Mouse (Mus musculus): ENCODE results near the gene Tbck. TPM values are rescaled to one million over a fixed set of nuclear protein-coding genes. Genes with fewer than 3 reads are reported as not detected.

Gene Tbck
- total RNA-seq, 2 experiments from 2014 or later: 33.1 to 33.7 TPM

DNA sequence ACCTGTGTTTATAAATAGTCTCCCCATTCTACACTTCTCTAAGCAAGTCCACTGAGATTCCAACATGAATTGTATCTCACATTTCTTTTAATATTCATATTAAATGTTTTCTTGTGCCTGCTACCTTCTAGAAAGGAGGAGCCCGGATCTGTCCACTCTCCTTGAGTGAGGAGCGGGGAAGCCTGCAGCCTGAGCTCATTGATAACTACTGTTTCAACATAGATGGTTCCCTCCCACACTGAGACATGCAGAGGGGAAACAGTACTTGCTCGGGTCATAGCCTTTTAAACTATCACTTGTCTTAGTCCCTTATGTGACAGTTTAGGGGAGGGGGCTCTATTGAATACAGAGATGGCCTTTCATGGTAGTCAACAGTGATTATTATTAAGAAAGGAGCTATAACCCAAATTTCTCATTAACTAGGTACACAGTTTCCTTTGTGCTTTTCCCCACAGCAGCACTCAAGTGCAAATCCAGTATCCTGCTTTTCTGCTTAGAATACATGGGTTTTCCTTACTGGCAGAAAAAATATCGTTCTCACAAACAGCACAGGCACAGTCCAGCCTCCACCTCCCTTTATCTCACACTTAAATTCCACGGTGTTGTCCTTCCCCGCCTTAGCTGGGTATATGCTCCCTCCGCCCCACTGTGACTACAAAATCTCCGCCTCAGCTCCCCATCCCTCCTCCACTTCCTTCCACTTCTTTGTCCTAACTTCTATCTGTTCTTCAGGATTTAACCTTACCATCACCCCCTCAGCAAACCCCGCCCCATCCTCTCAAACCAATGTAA lies 130.0 kb downstream of the Tbck start:
- intact Hi-C loops (cut with DNase I): no loop called here

DNA sequence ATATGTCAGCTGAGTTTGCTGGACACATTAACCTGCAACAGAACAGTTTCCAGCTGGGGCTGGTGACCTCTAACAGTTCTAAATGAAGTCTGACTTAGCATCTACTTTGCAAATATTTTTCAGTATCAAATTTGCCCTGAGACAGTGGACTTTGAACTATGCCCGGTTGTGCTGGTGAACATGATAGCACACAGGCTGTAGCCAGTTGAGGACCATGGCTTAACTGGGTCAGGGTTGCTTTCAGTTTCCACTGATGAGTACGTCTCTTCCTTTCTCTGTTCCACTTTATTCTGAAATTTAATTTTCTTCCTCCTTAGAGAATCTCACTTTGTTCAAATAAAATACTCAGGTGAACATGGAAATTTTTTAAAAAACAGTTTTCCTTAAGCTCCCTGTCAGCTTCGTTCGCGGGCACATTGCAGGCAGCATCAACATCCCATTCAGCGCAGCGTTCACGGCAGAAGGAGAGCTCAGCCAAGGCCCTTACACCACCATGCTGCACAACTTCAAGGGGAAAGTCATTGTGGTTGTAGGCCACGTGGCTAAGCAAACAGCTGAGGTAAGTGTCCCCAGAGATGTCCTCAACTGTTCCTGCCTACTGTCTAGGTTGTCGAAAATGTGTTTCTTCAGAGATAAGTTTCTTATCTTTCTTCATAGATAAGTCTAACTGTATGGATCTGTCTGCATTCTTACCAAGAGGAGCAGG lies 131.0 kb downstream of the Tbck start:
- intact Hi-C loops (cut with DNase I): no loop called here
- no peak for DNase-seq (ENCODE audit: low spot score in 2 of 2)

More for the DNA sequence above, 130.0 kb downstream of the Tbck start:
- no peak for DNase-seq (ENCODE audit: low spot score in 2 of 2)

- intact Hi-C loops (cut with DNase I): no loop called here
- DNase-seq (ENCODE audit: low spot score in 2 of 2): no peak
Measured at GRCm38 (mm10) chr3:132815497-132816326, 131.8 kb downstream of the Tbck start.

DNA sequence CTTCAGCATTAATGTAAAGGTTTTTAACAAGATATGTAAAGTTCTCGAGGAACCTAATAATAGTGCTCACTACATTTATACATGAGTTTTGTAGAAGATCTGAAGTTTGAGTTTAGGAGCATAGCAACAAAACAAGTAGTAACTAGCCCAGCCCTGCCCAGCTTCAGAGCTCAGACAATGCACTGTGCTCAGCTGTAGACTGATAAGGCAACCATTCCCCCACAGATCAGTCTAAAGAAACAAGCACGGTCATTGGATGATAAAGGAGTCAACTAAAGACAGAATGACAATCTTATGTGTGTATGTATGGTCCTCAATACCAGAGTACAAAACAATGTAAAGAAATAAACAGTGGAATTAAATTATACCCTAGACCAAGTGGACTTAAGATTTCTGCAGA lies 135.5 kb downstream of the Tbck start:
- DNase-seq (ENCODE audit: low spot score in 2 of 2): no peak
- intact Hi-C loops (cut with DNase I): no loop called here

DNA sequence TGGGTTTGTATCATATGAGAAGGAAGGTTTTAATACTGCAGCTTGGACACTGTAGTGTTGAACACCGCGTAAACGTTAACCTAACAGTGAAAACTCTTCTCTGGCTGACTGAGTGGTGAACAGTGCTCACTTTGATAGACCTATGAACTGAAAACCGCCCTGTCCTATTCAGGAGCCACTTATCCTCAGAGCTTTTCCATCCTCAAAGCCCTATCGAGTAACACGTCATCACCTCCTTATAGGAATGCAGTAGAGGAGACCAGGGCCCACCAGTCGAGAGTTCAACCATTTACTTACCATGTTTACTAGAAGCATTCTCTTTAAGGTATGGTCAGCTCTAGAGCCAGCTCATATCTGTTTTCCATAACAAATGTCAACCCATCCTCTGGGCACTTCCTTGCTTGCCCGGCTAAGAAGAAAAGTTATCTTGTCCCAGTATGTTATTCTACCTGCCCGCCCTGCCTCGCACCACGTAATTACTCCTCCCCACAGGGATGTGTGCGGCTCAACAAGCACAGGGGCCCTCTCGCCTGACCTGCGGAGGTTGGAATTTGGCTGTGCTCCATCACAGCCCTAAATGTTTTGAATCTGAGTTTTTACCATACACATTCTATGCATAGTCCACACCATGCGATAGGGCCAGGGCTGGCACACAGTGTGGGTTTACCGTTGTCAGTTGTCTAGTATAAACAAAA lies 147.4 kb downstream of the Tbck start:
- intact Hi-C loops (cut with DNase I): no loop called here
- DNase-seq (ENCODE audit: low spot score in 2 of 2): no peak

GRCm38 (mm10) chr3:132835118-132835794 lies 151.3 kb downstream of the Tbck start:
- no peak for DNase-seq (ENCODE audit: low spot score in 2 of 2)
- intact Hi-C loops (cut with DNase I): no loop called here

- no peak for DNase-seq (ENCODE audit: low spot score in 2 of 2)
- intact Hi-C loops (cut with DNase I): no loop called here
Measured at GRCm38 (mm10) chr3:132837134-132837533, 153.2 kb downstream of the Tbck start.

GRCm38 (mm10) chr3:132838656-132839417 lies 154.9 kb downstream of the Tbck start:
- DNase-seq (ENCODE audit: low spot score in 2 of 2): no peak
- intact Hi-C loops (cut with DNase I): no loop called here

DNA sequence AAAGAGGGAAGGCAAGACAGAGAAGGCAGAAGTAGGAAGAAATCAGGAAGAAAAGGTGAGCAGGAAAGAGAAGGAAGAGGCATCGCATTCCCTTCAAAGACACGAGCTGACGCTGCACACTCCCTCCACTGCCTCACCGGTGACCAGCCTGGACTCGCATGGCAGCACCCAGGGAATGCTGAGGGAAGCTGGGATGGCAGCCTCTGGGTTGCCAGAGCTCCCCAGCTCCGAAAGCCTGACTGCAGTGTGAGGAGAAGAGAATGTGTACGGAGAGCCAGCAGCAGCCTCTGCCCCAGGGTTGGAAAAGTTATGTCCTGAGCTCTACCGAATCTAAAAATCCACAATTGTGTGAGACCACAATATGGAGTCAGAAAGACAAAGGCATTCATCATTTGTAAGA lies 155.6 kb downstream of the Tbck start:
- DNase-seq (ENCODE audit: low spot score in 2 of 2): no peak
- intact Hi-C loops (cut with DNase I): no loop called here

DNA sequence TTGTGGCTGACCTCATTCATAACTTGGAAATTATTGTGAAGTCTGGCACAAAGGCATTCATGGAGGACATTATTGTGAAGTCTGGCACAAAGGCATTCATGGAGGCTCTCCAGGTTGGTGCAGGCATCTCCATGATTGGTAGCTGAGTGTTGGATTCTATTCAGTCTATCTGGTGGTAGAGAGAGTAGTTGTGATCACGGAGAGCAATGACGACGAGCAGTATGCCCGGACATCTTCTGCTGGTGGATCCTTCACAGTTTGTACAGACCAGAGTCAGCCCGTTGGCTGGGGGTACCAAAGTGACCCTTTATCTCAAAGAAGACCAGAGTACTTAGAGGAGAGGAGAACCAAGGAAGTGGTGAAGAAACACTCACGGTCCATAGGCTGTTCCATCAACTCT lies 158.7 kb downstream of the Tbck start:
- DNase-seq (ENCODE audit: low spot score in 2 of 2): no peak
- intact Hi-C loops (cut with DNase I): no loop called here

- intact Hi-C loops (cut with DNase I): no loop called here
- DNase-seq (ENCODE audit: low spot score in 2 of 2): no peak
Measured at GRCm38 (mm10) chr3:132849669-132850068, 165.7 kb downstream of the Tbck start.

GRCm38 (mm10) chr3:132850431-132850830 lies 166.5 kb downstream of the Tbck start:
- intact Hi-C loops (cut with DNase I): no loop called here

DNA sequence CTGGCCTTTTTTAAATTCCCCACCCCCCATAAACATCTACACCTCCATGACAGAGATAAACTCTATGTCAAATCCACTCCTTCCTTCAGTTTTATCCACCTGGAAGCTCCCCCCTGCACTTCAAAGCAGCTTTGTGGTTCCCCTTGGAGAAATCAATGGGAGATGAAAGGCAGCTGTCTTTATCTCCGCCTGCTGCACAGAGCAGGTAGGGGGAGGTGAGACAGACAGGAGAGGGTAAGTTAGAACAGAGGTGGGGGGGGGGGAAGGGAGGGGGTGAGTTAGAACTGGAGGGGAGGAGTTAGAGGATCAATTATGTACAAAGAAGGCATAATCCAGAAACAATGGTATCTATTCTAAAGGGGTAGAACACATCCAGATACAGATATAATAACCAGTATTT lies 167.5 kb downstream of the Tbck start:
- intact Hi-C loops (cut with DNase I): no loop called here
- DNase-seq (ENCODE audit: low spot score in 2 of 2): no peak

More at GRCm38 (mm10) chr3:132850431-132850830, 166.5 kb downstream of the Tbck start:
- no peak for DNase-seq (ENCODE audit: low spot score in 2 of 2)

DNA sequence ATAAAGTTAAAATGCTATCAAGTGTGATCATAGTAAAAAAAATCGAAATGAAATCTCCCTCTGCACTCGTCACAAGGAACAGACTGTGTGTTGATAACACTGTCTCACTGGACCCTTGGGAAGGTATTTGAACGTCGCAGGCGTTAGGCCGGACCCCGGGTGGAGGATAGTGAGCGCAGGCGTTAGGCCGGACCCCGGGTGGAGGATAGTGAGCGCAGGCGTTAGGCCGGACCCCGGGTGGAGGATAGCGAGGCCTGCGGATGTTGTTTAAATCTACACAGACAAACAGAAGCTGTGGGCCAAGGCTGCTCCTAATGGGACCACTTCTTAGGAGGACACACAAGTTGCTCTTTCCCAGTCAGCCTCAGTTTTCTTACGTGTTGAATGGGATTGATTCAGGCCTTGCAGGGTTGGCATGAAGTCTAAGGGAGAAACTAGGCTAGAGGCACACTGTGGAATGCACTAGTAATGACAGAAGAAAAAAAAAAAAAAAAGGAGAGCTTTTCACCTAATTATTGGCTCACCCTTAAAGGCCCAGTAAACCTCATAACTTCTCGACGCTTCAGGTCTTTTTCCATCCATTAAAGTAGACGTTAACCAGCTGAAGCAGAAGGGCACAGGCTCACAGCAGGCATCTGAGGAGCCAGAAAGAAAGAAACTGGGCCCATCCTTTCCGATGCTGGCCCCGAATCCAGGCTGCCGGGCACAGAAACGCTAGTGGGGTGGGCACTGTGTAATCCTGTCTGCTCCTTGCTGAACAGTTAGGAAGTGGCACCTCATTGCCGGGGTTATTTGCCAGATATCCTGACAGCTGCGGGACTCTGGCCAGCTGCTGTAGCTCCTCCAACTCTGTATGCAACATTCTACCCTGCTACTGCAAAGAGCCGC lies 168.1 kb downstream of the Tbck start:
- intact Hi-C loops (cut with DNase I): no loop called here
- DNase-seq (ENCODE audit: low spot score in 2 of 2): no peak

GRCm38 (mm10) chr3:132854271-132854670 lies 170.3 kb downstream of the Tbck start:
- no peak for DNase-seq (ENCODE audit: low spot score in 2 of 2)
- intact Hi-C loops (cut with DNase I): no loop called here

DNA sequence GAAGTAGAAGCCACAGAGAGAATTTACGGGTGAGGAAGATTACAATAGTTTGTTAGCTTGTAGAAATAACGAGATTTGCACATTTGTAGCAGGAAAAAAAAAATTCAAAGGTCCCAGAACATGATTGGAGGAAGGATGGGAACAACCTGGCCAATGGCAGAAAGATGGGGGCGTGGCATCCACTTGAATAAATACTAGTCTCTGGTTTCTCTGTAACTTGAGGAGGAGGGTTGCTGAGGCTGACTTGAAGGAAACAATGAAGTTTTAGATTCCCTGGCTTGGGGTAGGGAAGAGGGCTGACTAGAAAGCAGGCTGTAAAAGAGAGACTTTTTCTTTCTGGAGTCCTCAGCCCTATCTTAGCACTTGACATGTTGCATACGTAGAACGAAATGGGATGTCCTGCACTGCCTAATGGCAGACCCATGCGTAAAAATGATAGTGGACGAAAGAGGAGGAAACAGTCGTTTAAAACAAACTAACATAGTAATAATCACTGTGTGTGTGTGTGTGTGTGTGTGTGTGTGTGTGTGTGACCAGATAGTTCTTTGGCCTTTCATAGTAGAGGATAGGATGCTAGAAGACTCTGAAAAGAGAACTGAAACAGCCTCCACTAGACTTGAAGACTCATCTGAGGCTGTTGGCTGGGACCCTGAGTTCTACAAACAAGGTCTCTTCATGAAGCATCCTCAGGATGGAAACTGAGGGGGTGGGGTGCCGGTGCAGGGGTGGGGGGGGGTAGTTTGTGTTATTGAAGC lies 171.7 kb downstream of the Tbck start:
- intact Hi-C loops (cut with DNase I): no loop called here
- no peak for DNase-seq (ENCODE audit: low spot score in 2 of 2)

DNA sequence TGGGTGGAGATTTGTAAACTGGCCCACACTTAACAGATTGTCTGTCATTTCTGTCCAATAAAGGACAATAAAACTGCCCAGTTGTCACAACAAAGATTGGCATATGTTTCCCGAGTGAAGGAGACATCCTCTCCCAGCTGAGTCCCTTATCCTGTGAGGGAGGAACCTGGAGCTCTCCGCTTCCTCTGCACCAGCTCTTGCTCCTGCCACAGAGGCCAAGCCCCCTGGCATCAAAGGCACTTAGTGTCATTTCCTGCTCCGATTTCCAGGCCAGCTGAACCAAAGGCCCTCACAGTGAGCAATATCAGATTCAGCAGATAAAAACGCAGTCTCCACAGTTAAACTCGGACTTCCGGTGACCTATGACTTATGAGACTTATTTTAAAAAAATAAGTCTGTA lies 172.7 kb downstream of the Tbck start:
- DNase-seq (ENCODE audit: low spot score in 2 of 2): no peak
- intact Hi-C loops (cut with DNase I): no loop called here
